Mouse (Mus musculus) forebrain, embryonic 14.5 days (tissue): Measurements from ENCODE around the gene Sf3a3. TPM values are rescaled to one million over a fixed set of nuclear protein-coding genes. Genes with fewer than 3 reads are reported as not detected.
A peak's percentile ranks its signal among the peaks of the same experiment; 100 is the strongest.
"Not testable (repeated sequence)": the region's sequence is repeated elsewhere in the genome, so short reads cannot be mapped to it uniquely, and the experiment has no call there.

ENCODE experiments used
- ATAC-seq: fragments of 200-750 bp; cut with Nextera tagmentation; 2 replicates; pipeline ENCODE4 v1.8.0; 2017; ENCODE audit warnings: mild to moderate bottlenecking, moderate library complexity
- DNase-seq: peaks from one replicate; pipeline ENCODE4 v3.0.0-alpha.2; 2015; ENCODE audit warnings: low spot score
- H3K27ac ChIP-seq: fragments of 300-500 bp; sonication (generic); 2 replicates; pipeline ENCODE4 v1.5.1; 2014; ENCODE audit warnings: low read depth, mild to moderate bottlenecking, control low read depth, low read length, moderate library complexity
- H3K27me3 ChIP-seq: fragments of 300-500 bp; sonication (generic); replicated peaks from 2 replicates; pipeline ENCODE4 v1.6.1; 2014; ENCODE audit warnings: low read length, control low read depth, mixed read lengths; ENCODE audit not compliant: control insufficient read depth, insufficient read depth
- H3K36me3 ChIP-seq: fragments of 300-500 bp; sonication (generic); 2 replicates; pipeline ENCODE4 v1.6.1; 2014; ENCODE audit warnings: low read length, control low read depth; ENCODE audit not compliant: control insufficient read depth, insufficient read depth
- H3K4me1 ChIP-seq: fragments of 300-500 bp; sonication (generic); 2 replicates; pipeline ENCODE4 v1.6.1; 2014; ENCODE audit warnings: antibody characterized with exemption, low read length, control low read depth; ENCODE audit not compliant: control insufficient read depth, insufficient read depth
- H3K4me2 ChIP-seq: fragments of 300-500 bp; sonication (generic); 2 replicates; pipeline ENCODE4 v1.6.1; 2014; ENCODE audit warnings: mild to moderate bottlenecking, control low read depth, low read length
- H3K4me3 ChIP-seq: fragments of 300-500 bp; sonication (generic); 2 replicates; pipeline ENCODE4 v1.5.1; 2014; ENCODE audit warnings: low read depth, low read length, control low read depth
- H3K9ac ChIP-seq: fragments of 300-500 bp; sonication (generic); 2 replicates; pipeline ENCODE4 v1.6.1; 2014; ENCODE audit warnings: mild to moderate bottlenecking, low read length, control low read depth, moderate library complexity
- H3K9me3 ChIP-seq: fragments of 300-500 bp; sonication (generic); replicated peaks from 2 replicates; pipeline ENCODE4 v1.6.1; 2016; ENCODE audit warnings: low read length, control low read depth, mixed read lengths; ENCODE audit not compliant: control insufficient read depth
- WGBS: fragments of 180-500 bp; shearing (Covaris S2); extraction: QIAGEN DNeasy Blood & Tissue Kit; methylation state at CpG from one replicate; pipeline ENCODE4 v1.1.7; 2014; 5-methylcytosine and 5-hydroxymethylcytosine counted together
- polyA plus RNA-seq: library from polyadenylated mRNA; unstranded; fragments of >200 nt; fragmentation: Nextera tagmentation; extraction: Ambion mirVana; gene quantifications from 2 replicates; pipeline ENCODE4 v1.2.1, GENCODE M21; 2014

Gene Sf3a3
- polyA plus RNA-seq, 1 experiment from 2014 or later, result 118 TPM

GRCm38 (mm10) chr4:124703881-124704796 lies 10.4 kb upstream of the Sf3a3 start:
- WGBS, result 0% methylated on average over 6 of the region's 6 CpGs
- Histone ChIP-seq H3K27me3 (0 out of 2 replicates have a peak, but pooled peaks cover 7% of the 10 kb centered on the region), H3K4me1 (peaks cover 28% of the 10 kb centered on the region), H3K4me2 (peak overlapping the region; percentile 14; the same call in 1 of the 2 replicates), H3K9ac (peak overlapping the region; percentile 44), H3K27ac (peak overlapping the region; percentile 74; the same call in 1 of the 2 replicates), H3K36me3 (no peaks in the 10 kb centered on the region), H3K4me3 (no peak overlapping the region), H3K9me3 (no peaks in the 10 kb centered on the region)
- peak; percentile 41 for DNase-seq
- no peak for ATAC-seq

GRCm38 (mm10) chr4:124704797-124705474 lies 9.6 kb upstream of the Sf3a3 start:
- ATAC-seq, result no peak
- Histone ChIP-seq H3K9me3 (no peaks in the 10 kb centered on the region), H3K4me3 (no peak overlapping the region), H3K27ac (peak overlapping the region; percentile 74; the same call in 1 of the 2 replicates), H3K27me3 (peaks cover 11% of the 10 kb centered on the region; the same call in 1 of the 2 replicates), H3K4me2 (peak overlapping the region; percentile 14; the same call in 1 of the 2 replicates), H3K4me1 (peaks cover 30% of the 10 kb centered on the region), H3K36me3 (no peaks in the 10 kb centered on the region), H3K9ac (peak overlapping the region; percentile 44; the same call in 1 of the 2 replicates)
- 26% methylated on average over 11 of the region's 11 CpGs for WGBS
- peak; percentile 13 for DNase-seq

- no peaks in the 10 kb centered on the region for H3K9me3 ChIP-seq
- DNase-seq (no peak), ATAC-seq (no peak)
- no peak overlapping the region for H3K4me3 ChIP-seq
- H3K4me2 ChIP-seq, result no peak overlapping the region
- no peak overlapping the region for H3K27ac ChIP-seq
- no peaks in the 10 kb centered on the region for H3K36me3 ChIP-seq
- no peak overlapping the region for H3K9ac ChIP-seq
- WGBS, result 87% methylated on average over 23 of the region's 23 CpGs
- H3K4me1 ChIP-seq, result peaks cover 32% of the 10 kb centered on the region
- H3K27me3 ChIP-seq, result peaks cover 16% of the 10 kb centered on the region; the same call in 1 of the 2 replicates
Observed at GRCm38 (mm10) chr4:124705661-124706269, 8.8 kb upstream of the Sf3a3 start.

GRCm38 (mm10) chr4:124707381-124708199 lies 7.0 kb upstream of the Sf3a3 start:
- H3K36me3 ChIP-seq, ATAC-seq, H3K27ac ChIP-seq, H3K9ac ChIP-seq, H3K4me3 ChIP-seq, DNase-seq, H3K4me2 ChIP-seq, H3K9me3 ChIP-seq: not testable (repeated sequence)
- Histone ChIP-seq H3K27me3 (peaks cover 15% of the 10 kb centered on the region; the same call in 1 of the 2 replicates), H3K4me1 (peaks cover 22% of the 10 kb centered on the region)
- 87% methylated on average over 25 of the region's 25 CpGs for WGBS

- not testable (repeated sequence) for H3K27ac ChIP-seq, H3K9ac ChIP-seq
Observed at GRCm38 (mm10) chr4:124708200-124708517, 6.4 kb upstream of the Sf3a3 start.

GRCm38 (mm10) chr4:124708518-124709477 lies 5.8 kb upstream of the Sf3a3 start:
- WGBS, result 3% methylated on average over 39 of the region's 41 CpGs
- peaks cover 18% of the 10 kb centered on the region for H3K4me1 ChIP-seq
- peak overlapping the region; percentile 23 for H3K4me3 ChIP-seq
- 0 out of 2 replicates have a peak overlapping the region, but pooled peaks have one; percentile 21 for H3K27ac ChIP-seq
- peak; percentile 52 for ATAC-seq
- H3K9ac ChIP-seq, result peak overlapping the region; percentile 56
- H3K27me3 ChIP-seq, result peaks cover 15% of the 10 kb centered on the region; the same call in 1 of the 2 replicates
- DNase-seq, result peak; percentile 65
- H3K4me2 ChIP-seq, result peak overlapping the region; percentile 51
- H3K9me3 ChIP-seq, result no peaks in the 10 kb centered on the region
- no peaks in the 10 kb centered on the region for H3K36me3 ChIP-seq

More at GRCm38 (mm10) chr4:124708200-124708517, 6.4 kb upstream of the Sf3a3 start:
- Histone ChIP-seq H3K4me1 (peaks cover 22% of the 10 kb centered on the region), H3K27me3 (peaks cover 15% of the 10 kb centered on the region; the same call in 1 of the 2 replicates), H3K4me2 (peak overlapping the region; percentile 51; the same call in 1 of the 2 replicates)
- H3K36me3 ChIP-seq, ATAC-seq, DNase-seq, H3K4me3 ChIP-seq, H3K9me3 ChIP-seq: not testable (repeated sequence)
- 18% methylated on average over 1 of the region's 1 CpGs for WGBS

- Histone ChIP-seq H3K9ac (peak overlapping the region; percentile 25; the same call in 1 of the 2 replicates), H3K4me2 (peak overlapping the region; percentile 34; the same call in 1 of the 2 replicates), H3K4me1 (peaks cover 11% of the 10 kb centered on the region; the same call in 1 of the 2 replicates), H3K27me3 (peaks cover 15% of the 10 kb centered on the region; the same call in 1 of the 2 replicates), H3K9me3 (no peaks in the 10 kb centered on the region), H3K36me3 (no peaks in the 10 kb centered on the region), H3K27ac (no peak overlapping the region), H3K4me3 (no peak overlapping the region)
- WGBS, result 6% methylated on average over 18 of the region's 18 CpGs
- DNase-seq (no peak), ATAC-seq (no peak)
Observed at GRCm38 (mm10) chr4:124709961-124710446, 4.6 kb upstream of the Sf3a3 start.
